Mouse (Mus musculus) B cell, adult 2 months (primary cell): ENCODE results near the gene Mxd3.
A peak's percentile ranks its signal among the peaks of the same experiment; 100 is the strongest.

Source experiments
- DNase-seq, 2 experiments: peaks; one replicate each; pipeline ENCODE4 v3.0.0; 2022

The Mxd3 gene

DNA sequence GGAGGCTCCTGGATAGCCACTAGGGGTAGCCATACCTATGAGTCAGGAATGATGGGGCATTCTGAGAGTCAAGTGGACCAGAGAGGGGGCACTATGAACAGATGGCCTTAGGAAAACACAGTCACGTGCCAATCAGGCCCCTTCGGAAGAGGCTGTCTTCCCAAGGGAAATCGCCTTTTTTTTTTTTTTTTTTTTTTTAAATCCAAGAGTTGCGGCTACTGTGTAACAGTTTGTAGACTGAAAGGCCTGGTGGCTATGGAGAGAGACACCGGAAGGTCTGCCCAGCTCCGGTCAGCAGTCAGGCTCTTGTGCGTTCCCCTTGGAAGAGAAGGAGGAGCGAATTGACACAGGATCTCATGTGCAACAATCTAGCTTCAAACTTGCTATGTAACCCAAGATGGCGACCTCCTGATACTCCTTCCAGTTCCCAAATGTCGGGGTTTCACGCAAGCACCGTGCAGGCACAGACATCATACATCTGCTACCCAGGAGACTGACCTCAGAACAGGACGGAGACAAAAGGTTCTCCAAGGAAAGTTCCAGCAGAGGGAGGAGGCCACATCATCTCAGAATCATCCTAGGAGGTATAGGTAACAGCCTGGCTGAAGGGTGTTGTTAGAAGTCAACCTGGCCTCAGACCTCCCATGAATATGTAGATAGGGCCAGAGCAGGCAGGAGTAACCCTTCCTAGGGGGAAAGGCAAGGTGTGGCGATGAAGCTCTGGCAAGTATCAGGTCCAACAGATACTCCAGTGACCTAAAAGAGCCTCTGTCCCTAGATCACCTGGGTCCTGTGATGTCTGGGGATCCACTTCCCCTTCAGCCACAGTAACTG, 1.2 kb upstream of the Mxd3 start:
- DNase-seq, result no peak

DNA sequence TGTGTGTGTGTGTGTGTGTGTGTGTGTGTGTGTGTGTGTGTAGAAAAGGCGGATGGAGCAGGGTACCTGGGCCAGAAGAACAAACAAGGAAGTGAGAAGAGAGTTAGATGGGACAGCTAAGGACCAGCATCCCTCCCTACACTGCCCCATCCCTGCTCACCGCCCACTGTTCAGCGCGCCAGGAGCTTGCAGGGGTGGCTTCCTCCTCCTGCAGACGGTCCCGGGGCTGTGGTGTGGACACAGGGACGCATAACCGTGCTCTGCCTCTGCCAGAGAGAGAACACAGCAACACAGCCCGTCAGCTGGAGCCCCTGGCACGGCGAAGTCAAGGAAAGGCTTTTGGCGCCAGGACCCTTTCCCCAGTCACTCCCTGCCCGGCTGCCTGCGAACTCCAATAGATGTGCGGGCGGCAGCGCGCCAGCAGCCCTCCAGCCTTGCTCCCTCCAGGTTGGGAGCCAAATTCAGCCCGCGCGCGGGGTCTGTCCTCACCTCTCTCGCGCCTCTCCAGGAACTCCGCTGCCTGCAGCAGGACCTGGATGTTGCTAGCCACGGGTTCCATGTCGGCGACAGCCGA, 427 bp downstream of the Mxd3 start:
- DNase-seq, result peak; percentile 41 to 42

DNA sequence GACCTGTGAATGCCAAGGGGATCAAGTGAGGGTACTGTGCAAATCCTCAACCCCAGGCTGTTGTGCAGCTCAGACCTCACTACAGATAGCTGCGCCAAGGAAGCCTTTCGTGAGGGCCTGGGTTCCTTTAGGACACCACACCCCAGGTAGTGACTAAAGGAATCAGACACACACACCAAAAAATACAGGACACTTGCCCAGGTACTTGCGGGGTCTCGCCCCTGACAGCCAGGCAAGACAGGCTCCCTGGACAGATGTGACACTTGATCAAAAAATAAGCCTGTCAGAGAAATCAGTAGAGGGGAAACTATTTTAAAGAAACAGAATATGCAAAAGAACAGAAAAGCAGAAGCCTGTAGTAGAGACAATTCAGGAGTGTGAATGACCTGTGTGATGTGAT, 982 bp downstream of the Mxd3 start:
- no peak for DNase-seq

DNA sequence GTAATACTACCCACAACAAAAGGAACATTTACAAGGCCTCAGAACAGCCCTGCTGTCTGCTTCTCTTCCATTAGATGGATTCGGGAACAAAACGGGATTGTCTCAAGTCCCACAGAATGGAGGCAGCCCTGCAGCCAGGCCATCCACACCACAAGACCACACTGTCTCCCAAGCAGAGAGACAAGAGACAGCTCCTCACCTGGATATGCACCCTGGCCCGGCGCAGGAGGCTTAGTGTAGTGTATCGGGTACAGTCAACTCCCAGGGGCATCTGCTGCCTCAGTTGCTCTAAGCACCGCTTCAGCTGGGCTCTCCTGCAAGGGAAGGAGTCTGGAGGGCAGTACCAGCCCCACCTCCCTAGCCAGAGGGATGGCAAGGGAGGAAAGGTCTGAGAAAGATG, 1.5 kb downstream of the Mxd3 start:
- DNase-seq, result no peak

DNA sequence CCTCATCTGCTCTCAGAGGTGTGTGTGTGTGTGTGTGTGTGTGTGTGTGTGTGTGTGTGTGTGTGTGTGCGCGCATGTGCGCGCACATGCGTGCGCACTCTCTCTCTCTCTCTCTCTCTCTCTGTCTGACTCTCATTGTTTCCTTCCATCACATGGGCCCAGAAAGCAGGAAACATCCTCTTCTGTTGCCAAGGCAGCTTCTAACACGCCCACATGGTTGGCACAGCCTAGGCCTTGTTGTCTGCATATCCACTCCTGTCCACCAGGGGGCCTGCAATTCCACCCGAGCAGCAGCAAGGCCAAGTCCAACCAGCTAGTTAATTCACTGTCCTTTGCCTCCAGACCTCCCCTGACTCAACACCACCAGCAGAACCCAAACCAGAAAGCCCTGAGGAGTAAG, 2.0 kb downstream of the Mxd3 start:
- peak; percentile 93 to 94 for DNase-seq

DNA sequence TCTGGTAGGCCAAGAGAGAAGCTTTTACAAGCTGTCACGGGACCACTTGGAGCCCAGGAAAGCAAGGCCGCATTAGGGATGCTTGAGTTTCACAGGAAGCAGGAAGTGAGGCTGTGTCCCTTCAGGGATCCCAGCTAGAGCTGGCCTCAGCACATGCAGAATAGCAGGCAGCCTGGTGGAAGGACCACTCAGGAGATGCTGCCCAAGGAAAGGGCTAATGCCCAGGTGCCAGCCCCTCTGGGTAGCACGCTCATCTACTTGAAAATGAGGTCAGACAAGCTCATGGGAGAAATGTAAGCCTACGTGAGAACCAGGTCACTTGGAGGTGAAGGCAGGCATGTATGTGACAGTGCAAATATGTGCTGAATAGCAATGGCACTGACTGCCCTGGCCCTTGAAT, 2.5 kb downstream of the Mxd3 start:
- DNase-seq, result no peak

DNA sequence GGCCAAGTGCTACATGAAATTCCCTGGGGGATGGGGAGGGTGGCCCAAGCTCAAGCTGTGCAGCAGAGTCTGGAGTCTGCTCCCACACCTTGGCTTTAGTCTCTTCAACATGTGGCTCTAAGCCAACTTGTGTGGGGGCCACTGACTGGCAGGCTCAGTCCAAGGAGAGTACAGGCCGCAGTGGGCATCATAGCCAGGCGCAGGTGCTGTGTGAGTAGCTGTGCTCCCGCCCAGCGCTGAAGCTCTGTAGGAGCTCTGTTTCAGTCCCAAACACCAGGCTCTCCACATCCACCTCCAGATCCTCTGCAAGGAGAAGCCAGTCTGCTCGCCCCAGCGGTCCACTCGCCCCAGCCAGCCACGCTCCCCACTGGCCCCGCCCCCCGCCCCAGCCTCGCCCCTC, 4.0 kb downstream of the Mxd3 start:
- no peak for DNase-seq

DNA sequence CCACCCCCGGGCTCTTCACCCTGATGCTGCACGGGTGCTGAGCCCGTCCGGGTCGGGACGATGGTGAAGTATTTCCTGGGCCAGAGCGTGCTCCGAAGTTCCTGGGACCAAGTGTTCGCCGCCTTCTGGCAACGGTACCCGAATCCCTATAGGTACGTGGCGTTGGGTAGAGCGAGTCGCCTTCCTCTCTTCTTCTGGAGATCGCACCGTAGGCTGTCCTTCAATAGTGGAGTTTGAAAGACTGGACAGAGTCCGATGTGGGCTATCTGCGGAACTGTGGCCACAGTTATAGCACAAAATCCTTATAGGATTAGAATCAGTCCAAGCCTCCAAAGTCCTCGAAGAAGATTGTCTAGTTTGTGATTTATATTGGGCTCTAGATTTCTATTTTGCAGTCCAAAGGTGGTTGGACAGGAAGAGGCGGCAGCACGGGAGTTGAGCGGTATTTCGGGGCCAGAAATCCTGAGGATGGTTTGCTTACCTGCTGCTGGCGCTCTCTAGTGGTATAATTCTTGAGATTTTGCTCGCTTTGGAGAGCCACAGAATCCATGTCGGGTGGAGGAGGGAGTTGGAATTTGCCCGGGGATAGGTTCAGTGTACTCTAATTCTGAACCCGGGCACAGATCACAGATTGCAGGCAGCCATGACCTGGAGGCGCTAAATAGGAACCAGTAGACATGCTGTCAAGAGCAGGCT, 7.3 kb downstream of the Mxd3 start:
- peak; percentile 37 to 40 for DNase-seq

DNA sequence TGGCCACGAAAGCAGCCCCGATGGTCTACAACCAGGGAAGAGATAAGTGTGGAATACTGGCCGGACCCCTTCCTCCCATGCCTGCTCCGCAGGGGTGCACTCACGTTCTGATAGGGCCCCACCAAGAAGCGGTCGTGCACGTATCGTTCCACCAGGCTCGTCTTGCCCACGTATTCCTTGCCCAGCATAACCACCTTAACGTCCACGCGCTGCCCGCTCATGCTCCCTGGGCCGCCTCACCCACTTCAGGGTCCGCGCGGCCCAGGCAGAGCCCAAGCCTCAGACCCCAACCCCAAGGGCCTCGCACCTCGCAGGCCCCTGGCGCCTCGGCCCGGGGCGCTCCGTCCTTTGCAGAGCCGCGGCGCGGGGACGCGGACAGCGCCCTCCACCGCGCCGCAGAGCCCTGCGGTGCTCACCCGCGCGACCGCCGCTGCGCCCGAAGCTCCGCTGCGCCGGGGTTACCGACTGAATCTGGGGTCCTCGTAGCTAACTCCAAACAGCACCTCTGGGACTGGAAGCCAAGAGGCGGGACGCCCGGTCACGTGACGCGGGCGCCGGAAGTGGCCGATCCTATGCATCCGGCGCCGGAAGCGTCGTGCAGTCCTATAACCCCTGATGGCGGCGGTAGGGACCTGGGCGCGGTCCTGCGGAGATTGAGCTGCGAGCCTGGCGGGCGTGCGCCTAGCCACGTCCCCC, 8.0 kb downstream of the Mxd3 start, which contains the start of gene Rab24:
Gene Rab24, minus strand, starts transcription at position 513 of the 696 bp plus-strand sequence.
- peak; percentile 88 to 90 for DNase-seq

DNA sequence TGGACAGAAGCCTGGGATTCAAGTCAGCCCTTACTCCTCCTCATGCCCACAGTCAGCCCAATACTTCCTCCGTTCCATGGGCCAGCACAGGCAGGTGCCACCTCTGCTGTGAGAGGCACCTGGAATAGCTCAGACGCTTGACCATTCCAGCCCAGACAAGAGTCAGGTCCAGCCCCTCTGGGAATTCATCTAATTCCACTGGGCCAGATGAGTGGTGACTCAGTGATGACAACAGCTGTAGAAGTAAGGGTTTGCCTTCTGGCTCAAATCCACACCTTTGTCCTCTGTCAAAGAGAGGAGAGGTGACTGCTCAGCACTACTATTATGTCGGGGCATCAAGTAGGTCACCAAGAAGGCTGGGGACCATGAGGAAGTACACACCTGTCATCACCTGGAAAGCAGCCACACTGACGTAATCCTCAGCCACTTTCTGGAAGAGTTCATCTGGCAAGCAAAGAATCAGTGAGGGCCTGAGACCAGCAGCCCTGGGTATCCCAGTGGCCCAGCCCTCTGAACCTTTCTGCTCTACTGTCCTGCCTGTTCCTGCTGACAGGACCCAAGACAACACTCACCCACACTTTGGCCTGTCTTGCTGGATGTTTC, 9.6 kb downstream of the Mxd3 start, which contains the start of gene Prelid1:
Gene Prelid1, plus strand, starts transcription at position 570 of the 603 bp plus-strand sequence.
- no peak for DNase-seq

DNA sequence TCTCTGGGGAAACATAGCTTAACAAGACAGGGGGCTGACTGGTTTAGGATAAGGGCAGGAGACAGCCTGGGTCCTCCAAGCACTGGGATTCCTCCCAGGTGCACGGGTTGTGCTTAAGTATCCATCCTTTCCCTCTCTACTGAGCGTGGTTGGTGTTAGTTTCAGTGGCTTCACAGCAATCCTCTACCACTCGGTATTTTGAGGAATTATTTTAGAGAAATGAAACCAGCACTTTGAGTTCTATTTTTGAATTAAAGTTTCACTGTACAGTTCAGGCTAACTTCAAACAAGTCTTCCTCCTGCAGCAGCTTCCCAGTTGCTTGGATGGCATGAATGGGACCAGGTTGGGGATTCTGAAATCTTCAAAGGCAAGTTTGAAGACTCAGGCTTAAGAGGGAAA, 11.3 kb downstream of the Mxd3 start:
- DNase-seq, result peak; percentile 36 to 50

DNA sequence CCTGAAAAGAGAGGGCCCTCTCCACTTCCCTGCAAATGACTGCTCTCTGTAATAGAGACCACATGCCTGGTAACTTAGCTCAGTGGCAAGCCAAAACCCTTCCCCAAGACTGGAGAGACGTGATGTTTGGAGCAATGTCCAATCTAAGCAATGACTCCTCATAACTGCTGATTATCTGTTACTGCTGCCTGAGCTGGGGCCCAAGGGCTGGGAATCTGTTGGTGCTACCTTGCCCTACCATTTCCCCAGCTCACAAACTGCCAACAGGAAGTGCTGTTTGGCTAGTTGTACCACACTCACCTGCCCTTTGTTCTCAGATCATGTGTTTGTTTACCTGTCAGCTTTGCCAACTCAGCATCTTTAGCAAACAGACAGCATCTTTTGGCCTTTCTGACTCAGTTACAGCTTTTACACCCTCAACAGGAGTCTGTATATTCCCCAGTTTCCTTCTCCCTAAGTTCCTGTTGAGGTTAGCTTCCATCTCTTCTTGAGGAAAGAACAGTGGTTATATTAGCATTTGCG, 14.7 kb downstream of the Mxd3 start:
- DNase-seq, result no peak

DNA sequence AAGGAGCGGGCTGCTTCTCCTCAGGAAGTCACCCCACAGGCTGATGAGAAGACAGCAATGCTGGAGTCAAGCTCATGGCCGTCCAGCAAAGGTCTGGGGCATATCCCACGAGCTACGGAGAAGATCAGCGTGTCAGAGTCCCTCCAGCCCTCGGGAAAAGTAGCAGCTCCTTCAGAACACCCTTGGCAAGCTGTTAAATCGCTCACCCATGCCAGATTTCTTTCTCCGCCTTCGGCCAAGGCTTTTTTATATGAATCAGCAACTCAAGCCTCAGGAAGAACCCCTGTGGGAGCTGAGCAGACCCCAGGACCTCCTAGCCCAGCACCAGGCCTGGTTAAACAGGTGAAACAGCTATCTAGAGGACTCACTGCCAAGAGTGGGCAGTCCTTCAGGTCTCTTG, 16.6 kb downstream of the Mxd3 start:
- DNase-seq, result no peak

DNA sequence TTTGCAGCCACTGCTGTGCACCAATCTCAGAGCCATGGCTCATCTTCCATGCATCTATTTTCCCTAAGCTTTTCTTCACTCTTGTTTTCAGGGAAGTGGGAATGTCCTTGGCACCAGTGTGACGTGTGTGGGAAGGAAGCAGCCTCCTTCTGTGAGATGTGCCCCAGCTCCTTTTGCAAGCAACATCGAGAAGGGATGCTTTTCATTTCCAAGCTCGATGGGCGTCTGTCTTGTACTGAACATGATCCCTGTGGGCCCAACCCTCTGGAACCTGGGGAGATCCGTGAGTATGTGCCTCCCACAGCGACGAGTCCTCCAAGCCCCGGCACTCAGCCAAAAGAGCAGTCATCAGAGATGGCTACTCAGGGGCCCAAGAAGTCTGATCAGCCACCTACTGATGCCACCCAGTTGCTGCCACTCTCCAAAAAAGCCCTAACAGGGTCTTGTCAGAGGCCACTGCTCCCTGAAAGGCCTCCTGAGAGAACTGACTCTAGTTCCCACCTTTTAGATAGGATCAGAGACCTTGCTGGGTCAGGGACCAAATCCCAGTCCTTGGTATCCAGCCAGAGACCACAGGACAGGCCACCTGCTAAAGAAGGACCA, 17.5 kb downstream of the Mxd3 start:
- DNase-seq, result no peak

DNA sequence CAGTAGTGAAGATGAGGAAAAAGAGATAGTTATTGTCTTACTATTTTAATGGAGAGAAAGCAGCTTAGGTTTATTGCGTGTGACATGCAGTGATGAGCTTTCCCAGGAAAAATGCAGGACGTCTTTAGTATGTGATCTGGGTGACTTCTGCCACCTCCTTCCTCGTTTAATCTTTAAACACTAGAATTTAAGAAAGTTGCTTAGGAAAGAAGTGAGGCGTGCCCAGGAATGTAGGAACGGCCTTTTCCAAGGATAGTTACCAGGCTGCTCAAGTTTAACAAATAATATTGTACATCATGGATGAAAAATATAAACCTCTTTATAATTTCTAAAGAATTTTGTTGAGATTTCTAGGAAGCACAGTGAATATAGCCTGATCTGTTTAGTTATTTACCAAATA, 28.7 kb downstream of the Mxd3 start:
- no peak for DNase-seq

DNA sequence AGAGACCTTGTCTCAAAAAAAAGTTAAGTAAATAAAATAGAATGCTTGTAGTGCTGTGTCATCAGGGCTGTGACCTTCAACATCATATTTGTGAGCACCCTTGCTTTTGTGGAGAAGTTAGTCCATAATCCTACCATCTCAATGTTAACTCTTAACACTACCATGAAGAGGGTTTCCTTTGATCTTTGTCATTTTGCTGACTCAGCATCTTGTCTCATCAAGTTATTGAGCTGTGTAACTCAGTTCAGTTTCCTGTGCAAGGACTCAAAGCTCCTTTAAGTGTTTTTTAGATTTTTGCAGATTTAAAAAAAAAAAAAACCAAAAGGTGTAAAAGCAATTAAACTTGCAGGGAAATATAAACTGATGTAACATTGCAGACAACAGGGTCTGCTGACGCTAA, 32.9 kb downstream of the Mxd3 start:
- no peak for DNase-seq

DNA sequence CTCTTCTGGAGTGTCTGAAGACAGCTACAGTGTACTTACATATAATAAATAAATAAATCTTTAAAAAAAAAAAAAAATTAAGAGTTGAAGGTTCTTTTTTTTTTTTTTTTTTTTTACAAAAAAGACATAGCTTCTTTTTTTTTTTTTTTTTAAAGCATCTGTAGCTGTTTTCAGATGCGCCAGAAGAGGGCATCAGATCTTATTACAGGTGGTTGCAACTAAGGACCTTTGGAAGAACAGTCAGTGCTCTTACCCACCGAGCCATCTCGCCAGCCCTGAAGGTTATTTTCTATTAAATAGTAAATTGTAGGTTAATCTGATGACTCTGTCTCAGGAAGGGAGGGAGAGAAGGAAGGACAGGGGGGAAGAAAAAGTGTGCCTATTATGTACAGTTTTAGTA, 40.8 kb downstream of the Mxd3 start:
- DNase-seq, result peak; percentile 21 to 26

DNA sequence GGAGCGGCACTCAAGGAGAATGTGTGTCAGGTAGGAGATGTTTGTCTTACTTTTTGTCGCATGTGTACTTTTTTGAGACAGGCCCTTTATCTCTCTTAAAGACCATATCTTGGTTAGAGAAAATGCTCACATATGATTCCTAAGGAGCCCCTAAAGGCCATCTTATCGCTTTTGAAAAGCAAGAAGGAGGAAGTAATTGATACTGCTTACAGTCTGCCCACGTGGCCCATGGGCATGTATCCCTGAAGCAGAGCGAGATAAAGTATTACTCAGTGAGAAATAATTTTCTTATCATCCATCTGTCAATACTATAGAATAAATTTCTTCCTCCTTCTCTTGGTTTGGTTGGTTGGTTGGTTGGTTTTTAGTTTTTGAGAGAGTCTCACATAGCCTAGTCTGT, 52.0 kb downstream of the Mxd3 start:
- no peak for DNase-seq

DNA sequence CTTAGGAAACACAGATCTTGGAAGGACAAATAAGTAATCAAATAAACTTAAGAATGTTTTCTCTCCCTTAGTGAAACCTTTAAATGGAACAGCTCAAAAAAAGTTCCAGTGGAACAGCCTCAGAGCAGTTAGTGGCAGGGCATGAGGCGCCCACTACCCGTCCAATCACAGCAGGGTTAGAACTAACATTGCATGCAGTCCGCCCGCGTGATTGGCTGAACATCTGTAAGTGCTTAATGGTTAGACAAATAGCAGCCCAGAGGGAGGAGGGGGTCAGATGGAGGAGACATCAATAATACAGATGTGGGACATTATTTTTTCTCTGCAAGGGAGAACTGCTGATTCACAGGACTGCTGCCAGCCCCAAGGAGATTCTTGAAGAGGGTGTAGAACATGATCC, 52.4 kb downstream of the Mxd3 start:
- DNase-seq, result no peak
